Mouse (Mus musculus) T-cell, adult 2 months (primary cell): ENCODE measurements around the gene Focad.

Experiments used
- DNase-seq: peaks from one replicate; pipeline ENCODE4 v3.0.0; 2022; ENCODE audit warnings: low spot score

The Focad gene

DNA sequence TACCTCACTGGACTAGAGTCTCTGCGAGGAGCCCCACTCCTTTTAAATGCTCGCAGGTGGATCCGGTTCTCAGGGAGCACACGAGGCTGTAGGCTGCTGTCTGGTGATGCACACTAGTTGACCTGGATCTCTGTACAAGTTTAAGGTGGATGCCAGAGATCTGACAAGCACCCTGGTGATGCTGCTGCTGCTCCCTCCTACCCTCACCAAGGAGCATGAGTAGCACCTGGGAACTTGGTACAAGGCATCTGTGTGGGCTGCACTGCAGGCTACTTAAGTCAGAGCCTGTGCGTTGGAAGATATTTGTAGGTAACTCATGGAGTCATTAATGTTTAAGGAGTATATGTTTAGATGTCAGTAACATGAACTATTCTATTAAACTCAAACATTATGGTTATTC lies 62.5 kb downstream of the Focad start:
- DNase-seq, result no peak

DNA sequence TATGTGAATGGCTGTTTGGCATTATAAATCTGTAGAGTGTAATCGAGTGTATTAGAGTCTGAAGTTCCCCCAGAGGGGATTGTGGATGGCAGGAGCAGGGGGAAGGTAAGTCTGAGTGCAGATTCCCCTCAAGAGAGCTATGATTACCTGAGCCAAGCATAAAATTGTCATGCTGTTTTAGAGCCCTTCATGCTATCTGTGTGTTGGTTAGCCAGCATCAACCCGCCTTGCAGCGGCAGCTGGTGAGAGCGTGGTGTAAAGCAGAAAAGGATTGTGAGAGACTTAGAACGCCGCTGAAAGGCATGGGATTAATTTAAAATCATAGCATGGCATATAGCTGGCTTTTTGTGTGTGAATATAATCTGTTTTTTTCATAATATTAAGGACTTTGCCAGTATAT lies 63.2 kb downstream of the Focad start:
- DNase-seq, result no peak

DNA sequence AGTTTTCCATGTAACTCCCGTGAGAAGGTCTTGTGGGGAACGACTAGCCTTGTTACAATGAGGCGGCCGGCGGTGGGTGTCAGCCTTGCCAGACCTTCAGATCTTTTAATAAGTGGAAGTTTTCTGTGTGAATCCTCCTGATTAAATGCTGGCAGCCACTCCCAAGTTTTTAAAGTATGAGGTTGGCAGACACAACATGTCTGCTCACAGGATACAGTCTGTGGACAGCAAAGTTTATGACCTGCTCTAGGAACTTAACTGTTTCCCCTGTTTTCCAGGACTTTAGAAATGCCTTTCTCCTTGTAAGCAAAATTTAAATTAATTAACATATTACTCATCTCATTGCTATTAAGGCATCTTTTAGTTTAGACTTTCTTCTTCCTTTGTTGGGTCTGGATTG lies 64.8 kb downstream of the Focad start:
- no peak for DNase-seq

DNA sequence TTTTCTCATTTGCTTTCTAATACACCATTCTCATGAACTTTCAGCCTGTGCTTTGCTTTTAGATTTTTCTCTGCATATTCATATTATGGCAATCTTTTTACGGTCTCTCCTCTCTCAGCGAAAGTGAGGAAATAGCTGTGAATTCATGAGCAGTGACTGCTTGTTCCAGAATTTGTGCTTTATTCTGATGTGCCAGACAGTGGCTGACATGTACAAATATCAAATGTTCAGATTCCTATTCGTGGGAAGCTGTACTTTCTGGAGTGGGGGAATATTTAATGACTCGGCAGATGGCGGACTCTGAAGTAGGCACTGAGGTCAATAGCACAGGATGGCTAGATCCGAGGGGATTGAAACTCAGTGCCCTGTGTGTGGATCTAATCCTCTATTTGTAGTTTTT lies 65.3 kb downstream of the Focad start:
- DNase-seq, result no peak

DNA sequence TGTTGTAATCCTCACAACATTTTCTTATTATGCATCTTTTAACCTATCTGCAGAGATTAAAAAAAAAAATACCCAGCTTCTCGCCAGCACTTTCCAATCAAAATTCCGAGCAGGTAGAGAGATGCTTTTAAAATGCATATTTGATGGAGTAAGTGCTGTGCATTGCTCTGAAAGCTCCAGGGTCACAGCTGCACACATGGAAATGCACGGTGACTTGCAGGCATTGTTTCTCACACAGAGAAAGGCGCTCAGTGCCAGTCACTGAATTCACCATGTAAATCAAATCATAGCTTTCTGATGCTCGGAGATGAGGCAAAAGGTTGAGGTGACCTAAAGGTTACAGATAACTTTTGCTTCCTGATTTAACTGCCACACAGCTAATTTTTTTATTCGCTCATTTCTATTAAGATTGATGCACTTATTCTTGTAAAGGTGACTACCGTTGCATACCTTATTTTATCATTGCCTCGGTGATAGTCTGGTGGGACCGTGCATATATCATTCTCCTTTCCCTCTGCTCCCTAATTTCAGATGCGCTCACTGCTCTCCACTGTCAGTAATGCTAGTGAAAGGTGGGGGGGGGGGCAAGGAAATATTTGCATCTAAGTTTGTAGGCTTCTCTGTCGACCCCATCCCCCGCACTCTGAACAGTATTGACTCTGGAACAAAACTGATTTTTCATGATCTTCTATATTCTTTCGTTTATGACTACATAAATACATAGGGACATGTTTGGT lies 69.2 kb downstream of the Focad start:
- no peak for DNase-seq

DNA sequence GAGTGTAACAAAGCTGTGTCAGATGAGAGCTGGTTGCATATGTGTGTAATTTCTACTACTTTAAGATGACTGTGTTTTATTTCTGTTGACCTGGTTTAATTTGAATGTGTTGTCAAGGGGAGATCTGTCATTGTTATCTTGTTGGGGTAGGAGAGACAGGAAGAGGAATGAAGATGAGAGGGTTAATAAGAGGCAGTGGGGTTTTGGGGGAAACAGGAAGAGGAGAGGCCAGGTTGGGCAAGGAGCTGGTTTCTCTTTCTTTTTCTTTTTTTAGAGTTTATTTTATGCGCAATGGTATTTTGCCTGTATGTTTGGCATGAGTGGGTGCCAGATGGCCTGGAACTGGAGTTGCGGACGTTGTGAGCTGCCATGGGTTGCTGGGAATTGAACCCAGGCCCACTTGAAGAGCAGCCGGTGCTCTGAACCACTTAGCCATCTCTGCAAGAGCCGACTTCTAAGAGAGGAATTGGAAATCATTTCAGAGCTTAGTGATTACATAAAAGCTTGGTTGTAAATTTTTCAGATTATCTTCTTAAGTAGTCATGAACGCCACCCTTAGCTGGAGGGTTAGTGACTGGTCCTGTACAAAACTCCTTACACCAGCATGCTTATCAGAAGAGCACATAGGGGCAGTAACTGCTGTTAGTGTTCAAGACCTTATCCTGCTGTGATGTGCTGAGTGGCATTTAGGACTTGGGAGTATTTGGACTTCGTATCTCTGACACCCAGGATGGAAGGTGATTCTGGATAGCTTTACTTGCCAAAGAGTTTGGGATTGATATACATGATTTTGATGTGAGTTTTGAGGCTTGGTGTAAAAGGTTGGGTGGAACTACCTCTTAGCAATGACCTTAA lies 72.8 kb downstream of the Focad start:
- DNase-seq, result peak; percentile 35

DNA sequence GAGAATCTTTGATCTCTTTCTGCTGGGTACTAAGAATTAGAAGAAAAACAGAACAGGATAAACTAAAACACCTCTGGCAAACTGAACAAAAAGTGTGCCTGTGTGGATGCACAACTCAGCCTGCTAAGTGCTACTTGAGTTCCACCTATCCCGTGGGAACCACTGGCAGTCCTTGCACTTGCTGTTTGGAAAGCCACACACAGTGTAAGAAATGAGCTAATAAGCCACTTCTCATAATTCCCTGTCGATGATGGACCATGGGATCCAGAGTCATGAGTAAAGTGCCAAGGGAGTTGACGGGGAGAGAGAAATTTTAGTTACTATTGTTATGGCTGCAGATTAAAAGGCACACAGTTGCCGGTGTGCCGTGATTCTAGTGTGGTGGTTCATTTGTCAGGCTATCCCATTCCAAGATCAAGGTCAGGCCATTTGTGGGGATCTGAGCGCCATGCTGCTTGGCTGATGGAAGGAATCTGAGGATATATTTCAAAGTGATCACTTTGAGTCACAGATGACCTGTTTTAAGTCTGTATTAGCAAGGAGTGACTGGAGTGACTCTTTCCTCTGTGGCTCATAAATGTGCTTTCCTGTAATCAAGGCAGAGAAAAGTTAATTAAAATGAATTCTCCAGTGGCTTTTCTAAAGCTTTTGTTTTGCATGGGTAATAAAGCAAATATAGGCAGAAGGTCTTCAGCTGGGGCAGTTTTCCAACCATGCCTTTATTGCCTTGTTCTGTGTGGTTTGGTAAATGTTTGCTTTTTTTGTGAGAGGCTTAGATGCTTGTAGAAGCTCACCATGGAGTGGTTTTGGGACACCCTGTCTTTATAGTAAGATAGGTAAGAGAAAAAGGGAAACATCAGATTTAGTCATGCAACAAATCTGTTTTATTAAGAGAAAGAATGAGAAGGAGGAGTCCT lies 80.9 kb downstream of the Focad start:
- no peak for DNase-seq

DNA sequence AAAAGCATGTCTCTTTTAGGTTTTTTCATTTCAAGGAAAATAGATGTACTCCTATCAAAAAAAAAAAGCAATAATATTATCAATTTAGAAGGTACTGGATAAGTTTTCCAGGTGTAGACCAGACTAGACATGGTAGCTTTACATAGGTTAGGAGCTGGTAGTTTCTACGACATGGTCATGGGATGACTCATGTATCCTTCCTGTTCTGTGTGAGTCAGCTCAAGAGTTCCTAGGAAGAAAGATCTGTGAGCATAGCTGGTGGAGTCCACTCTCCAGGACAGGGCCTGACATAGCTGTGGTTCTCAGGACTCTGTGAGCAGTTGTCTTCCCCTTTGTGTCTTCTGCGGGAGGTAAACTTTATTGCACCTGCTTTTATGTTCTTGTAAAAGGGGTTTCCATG lies 84.9 kb downstream of the Focad start:
- DNase-seq, result no peak

DNA sequence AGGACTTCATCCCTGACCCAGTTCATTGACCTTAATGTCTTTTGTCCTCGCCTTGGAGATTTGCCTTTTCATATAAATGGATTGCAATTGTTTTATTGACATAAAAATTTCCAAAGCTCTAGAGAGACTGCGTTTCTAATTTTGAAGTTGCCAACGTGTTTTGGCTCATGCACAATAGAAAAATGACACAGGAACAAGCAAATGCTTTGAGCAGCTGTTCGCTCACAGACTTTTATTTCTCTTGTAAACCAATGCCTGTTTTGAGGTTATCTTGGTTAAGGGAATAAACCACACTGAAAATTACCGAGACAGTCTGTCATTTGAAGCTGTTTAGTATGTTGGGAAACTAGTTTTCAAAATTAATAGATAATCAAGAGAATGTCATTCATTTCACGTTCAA lies 89.9 kb downstream of the Focad start:
- no peak for DNase-seq

DNA sequence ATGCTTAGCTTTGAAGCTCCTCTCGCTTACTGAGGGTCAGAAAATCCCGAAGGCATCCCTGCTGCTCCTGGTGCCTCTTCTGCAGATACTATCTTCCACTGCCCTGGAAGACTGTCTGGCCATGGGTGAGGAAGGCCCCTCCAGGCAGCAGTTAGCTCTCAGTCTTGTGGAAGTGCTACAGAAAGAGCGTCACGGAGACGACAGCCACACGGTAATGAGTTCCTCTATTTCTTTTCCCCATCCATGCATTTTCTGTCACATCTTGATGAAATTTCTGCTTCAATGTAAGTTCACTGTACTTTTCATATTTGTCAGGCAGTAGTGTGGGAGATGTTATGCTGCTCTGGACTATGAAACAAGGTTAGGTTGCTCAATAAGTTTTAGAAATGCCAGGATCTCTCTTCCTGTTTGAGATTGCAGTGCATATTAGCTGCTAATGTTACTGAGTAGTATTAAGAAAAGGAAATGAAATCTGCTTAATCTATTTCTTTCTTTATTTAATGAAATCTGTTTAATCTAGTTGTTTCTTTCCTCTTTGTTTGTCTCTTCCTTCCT lies 91.5 kb downstream of the Focad start:
- DNase-seq, result no peak

DNA sequence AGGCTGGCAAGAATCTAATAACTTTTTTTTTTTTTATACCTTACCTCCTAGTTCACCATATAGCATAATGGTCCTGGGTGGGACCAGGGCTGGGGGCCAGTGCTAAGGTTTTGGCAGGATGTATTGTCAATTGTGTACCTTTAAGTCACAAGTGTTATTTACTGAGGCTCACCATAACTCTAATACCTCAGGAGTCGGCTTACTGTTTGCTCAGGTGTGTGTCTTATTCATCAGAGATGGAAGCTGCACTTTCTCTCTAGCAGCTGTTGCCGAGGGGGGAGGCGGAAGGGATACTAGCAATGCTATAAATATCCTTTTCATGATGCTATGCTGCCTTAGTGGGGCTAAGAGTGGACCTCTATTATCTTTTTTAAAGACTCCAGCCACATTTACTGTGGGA lies 93.2 kb downstream of the Focad start:
- DNase-seq, result no peak

DNA sequence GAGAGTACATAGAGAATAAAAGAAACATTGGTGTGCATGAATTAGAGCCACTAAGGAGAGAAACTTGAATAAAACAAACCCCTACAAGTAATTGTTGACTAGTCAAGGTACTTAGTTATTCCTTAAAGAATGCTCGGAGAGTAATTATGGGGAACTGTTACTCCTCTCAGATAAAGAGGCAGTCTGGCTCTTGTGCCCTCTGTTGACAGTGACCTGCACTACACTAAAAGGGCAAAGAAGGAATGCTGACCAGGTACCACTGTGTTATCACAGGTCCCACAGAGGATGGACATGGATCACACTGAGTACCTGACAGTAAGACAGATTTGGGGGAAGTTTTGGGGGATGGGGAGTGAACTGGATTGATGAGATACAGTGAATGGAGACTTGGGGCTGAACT lies 95.1 kb downstream of the Focad start:
- DNase-seq, result no peak

DNA sequence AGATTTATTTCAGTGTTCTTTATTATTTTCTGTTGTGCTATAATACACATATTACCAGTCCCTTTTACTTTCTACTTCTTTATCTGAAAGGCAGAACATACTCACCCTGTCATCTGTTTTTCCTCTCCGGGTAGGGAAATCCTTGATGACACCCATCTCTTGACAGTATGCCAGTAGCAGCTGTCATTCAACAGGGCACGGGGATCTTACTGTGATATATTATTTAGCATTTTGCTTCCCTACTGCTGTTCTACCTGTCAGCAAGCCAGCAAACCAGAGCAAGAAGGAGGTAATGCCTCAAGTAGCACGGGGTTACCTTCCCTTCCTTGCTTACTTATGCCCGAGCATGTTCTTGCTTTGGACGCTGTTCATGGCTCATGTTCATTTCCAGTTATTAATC lies 99.8 kb downstream of the Focad start:
- DNase-seq, result no peak

DNA sequence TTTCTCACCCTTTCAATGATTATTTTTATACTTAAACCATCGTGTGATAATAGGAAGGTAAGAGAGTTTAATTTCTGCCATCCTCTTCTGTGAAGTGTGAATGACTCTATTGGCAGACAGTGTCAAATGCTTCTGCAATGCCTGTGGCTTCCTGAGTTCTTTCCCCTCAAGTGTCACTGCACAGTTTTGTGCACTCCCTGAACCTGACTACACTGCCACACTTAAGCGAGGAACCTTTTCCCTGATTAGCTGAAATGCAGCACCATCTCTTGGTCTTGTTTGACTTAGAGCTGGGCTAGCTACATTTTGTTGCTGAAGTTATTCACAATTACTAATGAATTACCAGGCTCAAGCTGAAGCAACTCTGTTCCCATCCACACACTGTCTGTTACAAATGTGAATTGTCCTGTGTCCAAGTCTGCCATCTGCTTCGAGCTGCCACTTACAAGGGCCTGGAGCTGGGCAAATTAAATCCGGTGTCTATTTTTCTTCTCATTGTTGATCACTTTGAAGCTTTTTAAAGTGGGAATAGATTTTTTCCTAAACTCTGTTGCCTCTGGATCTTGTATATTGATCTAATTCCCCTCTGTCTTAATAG lies 101.6 kb downstream of the Focad start:
- DNase-seq, result no peak

DNA sequence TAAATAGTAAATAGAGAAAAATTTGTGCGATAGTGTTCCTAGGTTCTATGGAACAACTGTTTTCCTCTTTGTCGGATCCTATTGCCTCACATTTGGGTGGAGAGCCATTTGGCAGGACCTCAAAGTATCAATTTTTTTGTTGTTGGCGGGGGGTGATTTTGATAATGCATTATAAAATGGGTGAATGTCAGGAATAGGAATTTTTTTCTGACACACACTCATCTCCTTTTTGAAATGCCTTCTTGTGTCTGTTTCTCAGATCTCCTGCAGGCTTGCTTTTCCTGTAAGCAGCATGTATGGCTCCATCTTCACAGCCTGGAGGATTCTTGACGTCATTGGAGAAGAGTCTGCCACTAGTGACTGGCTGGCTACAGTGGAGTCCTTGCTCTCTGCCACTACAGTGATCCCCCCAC lies 102.1 kb downstream of the Focad start:
- no peak for DNase-seq

DNA sequence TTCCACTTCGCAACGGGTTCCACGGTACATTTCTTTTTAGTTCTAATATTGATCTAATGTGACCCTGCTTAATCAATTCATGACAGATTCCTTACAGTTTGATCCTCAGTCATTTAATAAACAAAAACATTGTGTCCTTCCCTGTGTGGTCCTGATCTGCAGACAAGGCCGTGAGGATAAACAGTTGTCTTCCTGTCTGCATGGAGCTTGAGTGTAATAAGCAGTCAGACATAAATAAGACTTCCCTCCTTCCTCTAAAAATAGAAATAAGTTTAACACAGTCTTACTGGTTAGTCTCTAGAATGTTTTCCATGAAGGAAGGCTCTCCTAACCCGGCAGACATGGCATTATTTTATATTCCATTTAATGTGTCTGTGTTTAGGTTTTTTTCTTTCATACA lies 102.8 kb downstream of the Focad start:
- no peak for DNase-seq

DNA sequence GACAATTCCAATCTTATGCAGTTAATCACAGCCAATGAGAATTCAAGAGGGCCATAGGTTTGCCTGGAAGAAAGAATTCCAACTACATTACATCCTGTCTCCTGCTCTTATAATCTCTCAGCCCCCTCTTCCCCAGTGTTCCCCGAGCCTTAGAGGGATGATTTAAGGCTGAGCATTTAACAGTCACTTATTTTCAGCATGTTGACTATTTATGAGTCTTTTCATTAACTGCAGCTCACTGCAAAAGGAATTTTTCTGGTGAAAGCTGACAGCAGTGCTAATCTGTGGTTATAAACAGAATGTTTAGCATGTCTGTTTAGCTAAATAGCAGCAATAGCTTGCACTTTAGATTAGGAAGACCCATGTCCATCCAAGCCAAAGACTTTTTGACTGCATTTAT lies 104.8 kb downstream of the Focad start:
- no peak for DNase-seq

DNA sequence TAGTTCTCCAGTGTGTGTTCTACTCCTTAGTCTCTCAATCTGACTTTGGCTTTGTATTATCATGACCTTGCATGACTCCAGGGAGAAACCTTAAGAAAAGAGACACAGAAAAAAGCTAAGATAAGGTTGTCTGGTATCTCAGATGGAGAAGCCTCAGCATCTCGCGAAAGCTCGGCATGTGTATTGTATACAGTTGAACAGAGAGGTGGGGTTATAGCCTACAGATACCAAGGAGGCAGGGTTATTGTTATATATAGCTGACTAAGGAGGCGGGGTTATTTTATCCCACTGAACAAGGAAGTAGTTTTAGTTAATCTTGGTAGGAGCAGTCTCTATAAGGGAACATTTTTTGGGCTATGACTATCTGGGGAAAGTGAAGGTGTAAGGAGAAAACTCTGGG lies 106.6 kb downstream of the Focad start:
- DNase-seq, result no peak

DNA sequence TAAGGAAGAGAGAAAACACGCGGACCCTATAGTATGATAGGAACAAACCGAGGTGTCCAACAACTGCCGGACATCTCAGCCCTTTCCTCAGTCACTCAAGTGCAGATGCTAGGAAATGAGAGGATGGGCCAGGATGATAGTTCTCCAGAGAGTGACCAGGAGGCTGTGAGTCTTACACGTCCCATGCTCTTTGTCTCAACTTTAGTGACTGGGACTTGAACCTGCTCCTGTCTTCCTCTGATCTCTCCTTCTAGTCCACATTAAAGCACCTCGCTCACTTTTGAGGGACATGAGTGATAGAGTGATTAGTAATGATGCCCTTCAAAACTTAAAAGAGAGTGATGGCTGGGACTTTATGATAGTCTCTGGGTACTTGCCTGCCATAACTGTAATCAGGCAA lies 114.2 kb downstream of the Focad start:
- no peak for DNase-seq

DNA sequence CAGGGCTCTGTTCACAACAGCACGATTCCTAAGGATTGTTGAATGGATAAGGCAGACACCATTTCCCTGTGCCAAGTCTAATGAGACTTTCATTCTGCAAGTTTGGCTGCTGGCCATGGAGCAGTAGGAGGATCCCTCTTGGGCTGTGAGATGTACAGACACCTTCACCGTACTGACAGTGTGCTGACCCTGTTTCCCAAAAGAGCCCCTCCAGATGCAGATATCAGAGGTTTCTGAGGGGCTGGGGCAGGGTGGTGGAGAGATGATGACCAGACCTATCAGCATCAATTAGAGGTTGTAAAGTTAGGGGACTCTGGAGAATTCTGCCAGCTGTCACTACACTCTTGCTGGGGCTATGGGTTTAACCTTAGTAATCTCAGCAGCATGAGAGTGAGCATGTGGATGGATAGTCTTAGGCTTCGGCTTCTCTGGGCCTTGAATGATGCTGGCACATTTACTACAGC lies 115.0 kb downstream of the Focad start:
- DNase-seq, result no peak

DNA sequence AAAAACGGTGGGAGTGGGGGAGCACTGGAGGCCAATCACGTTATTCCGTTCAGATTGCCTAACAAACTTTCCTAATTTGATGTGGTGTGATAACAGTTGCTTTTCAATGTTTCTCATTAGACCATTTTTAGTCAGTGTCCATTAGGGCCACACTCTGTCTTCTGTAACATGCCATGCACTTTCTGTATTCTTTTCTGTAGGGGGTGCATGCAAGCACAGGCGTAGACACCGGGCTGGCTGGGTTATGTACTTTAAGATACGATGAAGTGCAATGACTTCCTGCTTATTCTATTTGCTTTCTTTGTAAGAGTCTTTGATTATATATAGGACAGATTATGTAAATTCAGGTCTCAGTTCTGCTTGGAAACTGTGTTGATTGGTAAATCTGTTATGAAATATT lies 116.2 kb downstream of the Focad start:
- no peak for DNase-seq
